Mouse (Mus musculus) adrenal gland, postnatal 4 days (tissue): Measurements from ENCODE around the gene Ddc. TPM values are rescaled to one million over a fixed set of nuclear protein-coding genes. Genes with fewer than 3 reads are reported as not detected.

Source experiments
- DNase-seq, 2 experiments: peaks; one replicate each; pipeline ENCODE4 v3.0.0; 2021 to 2022; ENCODE audit warnings: low spot score in 2 of 2, mixed read lengths in 2 of 2
- long read RNA-seq, 2 experiments: library from polyadenylated mRNA; stranded (forward); transcript quantifications; one replicate each; pipeline ENCODE4 v2.0.0; 2021
- total RNA-seq, 2 experiments: library from RNA; stranded (reverse); gene quantifications; 2 replicates each; pipeline ENCODE4 v1.2.3; 2021

Ddc gene
- 100 to 1,000 TPM; 112 to 114 TPM for total RNA-seq
- long read RNA-seq, experiment 1, transcript Ddc-202 (15 exons, 1,954 nt), result major isoform, 7 of 28 reads
- long read RNA-seq, experiment 1, partial matches to known transcripts, result 13 of 28 reads
- long read RNA-seq, experiment 1, other reads (novel, unspliced or antisense), result 5 of 28 reads
- long read RNA-seq, experiment 2, transcript Ddc-202 (15 exons, 1,954 nt), result major isoform, 12 of 21 reads
- long read RNA-seq, experiment 2, partial matches to known transcripts, result 7 of 21 reads
- long read RNA-seq, experiment 2, other reads (novel, unspliced or antisense), result 2 of 21 reads

- DNase-seq, result no peak
Measured at GRCm38 (mm10) chr11:11897645-11898357, at the start of gene Ddc. Gene Ddc (minus strand): TSS chr11:11898144.

DNA sequence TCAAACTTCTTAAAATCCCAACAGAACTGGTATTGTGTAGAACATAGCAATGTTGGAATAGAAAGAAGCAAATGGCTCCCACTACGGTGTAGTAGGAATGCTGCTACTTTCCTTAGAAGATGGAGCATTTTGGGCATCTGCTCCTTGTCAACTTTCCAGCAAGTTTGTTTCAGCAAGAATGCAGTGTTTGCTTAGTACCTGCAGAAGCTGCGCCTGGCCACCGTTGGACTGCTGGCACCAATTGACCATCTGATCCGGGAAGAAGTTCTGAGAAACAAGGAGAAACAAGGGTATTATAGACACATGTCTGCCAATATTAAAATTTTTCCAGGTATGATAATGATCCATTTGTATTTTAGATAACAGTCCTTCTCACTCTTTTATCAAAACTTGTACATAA is 47.8 kb upstream of the Ddc start:
- no peak for DNase-seq

DNA sequence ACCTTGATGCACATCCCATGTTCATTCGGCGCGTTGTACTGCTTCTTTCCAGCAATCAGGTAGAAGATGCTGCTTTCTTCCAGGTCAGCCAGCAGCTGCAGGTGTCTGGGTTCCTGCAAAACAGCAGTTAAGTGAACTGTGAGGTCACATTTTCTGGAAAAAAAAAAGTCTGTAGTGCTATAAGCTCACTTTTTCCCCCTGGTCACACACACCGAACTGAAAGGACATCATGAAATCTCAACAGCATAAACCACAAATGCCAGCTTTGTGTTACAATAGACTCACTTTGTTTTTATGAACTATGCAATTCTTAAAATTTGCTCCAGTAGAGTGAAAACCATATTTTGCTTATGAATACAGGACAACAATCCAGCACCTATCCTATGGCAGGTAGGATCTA is 46.9 kb upstream of the Ddc start:
- no peak for DNase-seq

GRCm38 (mm10) chr11:11944082-11944349 is 46.1 kb upstream of the Ddc start:
- no peak for DNase-seq

DNA sequence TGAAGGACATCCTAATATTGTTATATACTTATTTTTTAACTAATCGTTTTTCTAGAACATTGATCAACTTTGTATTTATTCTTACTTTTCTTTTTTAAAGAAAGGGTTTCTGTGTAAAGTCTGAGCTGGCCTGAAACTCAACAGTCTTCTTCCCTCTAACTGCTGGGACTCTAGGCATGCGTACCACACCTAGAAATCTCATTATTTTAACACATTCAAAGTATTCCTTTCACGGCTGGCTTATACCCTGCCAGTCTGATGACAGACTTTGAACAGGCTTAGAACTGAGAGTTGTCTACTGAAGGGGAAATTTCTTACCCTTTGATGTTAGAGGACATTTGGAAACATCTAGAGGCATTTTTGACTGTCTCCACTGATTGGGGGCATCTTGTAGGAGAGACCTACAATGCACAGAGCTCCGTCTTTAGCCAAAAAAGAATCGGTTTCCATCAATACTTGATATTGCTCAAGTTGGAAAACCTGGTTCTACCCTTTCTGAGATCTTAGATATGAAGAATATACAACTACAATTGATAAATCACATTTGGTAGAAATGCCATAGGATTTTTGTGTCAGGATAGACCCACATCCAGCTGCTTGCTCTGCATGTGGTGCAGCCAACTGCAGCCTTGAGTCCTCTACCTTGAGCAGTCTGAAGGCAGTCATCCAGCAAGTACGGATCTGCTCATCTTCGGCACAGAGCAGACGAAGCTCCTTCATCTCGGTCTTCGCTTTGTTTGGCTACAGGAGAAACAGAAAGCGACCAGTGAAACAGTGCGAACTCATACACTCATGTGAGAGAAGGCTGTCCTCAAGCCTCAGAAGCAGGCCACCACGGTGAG is 45.5 kb upstream of the Ddc start:
- DNase-seq, result no peak

DNA sequence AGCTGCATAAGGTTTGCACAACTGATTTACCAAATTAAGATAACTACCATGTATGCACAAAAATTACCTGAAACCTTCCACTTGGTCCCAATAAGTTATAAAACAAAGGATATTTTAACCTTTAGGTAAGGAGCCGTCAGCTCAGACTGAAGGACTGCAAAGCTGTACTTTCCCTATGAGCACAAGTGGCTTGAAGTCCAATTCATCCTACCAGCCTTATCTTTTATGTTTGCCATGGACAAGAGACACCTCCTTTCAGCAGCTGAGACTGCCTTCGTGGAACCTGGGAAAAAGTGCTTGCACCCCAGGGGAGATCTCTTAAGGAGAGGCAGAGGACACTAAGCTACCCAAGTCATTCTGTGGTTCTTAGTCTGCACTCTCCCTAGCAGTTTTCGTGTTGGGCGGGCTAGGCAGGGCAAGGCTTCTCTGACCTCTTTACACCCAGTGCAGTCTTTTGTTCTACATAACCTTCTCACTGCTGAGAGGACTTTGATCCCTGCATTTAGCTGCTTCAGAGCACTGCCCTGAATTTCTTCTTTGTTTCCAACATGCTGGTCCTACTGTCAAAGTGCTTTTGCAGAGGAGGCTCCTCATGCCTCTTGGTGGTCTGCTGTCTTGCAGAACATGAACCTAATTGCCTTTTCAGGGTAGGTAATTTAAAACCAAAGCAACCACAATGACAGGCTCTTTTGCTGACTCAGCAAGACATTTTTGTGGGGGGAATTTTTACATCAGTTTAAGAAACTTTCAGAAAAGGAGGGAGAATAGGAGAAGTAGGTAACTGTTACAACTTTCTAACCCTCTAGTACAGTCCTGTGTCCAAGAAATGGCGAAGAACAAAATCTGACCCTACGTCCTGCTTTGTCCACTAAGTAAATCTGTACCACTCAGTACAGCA is 44.6 kb upstream of the Ddc start:
- no peak for DNase-seq

DNA sequence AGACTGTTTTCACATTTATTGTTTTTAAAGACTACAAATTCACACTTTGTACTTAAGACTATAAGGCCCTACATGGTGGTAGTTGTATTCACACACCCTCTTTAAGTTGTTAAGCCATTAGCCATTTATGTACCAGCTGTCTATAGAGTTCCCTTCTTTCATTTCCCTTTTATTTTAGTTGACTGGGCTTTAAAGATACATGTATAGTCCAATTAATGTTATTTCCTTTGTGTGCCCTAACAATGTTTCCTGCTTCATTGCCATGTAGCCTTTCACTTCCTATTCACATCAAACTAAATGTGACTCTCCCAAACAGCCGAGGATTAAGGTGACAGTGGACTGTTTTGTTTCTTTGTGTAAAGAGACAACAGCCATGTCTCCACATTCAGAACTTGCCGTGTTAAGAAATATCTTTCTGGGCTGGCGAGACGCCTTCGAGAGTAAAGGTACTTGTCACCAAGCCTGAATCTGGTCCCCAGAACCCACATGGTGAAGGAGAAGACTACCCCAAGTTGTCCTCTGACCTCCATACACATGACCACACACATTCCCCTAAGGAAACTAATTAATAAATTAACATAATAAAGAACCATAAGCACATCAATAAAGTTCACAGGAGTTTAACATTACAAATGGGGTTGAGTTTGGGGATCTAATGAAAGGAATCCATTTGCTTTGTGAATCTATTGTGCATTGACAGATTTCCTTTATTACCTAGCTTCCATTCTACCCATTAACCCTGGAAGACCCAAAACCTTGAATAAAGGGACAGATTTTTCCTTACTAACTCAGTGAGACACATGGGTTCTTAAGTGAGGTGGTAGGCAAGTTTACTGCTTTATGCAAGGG is 43.1 kb upstream of the Ddc start:
- DNase-seq, result no peak

DNA sequence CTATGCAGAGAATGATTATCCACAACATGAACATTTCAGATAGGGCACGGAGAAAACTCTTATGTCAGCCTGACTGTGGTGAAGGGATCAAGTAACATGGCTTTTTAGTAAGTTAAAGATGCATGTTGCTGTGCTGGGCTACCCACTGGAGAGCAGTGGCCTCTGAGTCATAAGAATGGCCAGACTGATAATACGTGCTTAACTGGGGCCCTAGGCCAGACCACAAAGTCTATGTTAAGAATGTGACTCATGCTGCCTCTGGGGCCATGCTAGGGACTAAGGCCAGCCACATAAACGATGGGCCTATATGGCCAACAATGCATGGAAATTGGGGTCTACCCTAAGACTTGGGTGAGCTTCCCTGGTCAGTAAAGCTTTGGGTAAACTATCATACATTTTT is 41.7 kb upstream of the Ddc start:
- DNase-seq, result no peak

GRCm38 (mm10) chr11:11938591-11938990 is 40.6 kb upstream of the Ddc start:
- DNase-seq, result no peak

GRCm38 (mm10) chr11:11937340-11938030 is 39.5 kb upstream of the Ddc start:
- DNase-seq, result no peak

GRCm38 (mm10) chr11:11934808-11935207 is 36.9 kb upstream of the Ddc start:
- no peak for DNase-seq

GRCm38 (mm10) chr11:11932102-11932789 is 34.3 kb upstream of the Ddc start:
- DNase-seq, result no peak

DNA sequence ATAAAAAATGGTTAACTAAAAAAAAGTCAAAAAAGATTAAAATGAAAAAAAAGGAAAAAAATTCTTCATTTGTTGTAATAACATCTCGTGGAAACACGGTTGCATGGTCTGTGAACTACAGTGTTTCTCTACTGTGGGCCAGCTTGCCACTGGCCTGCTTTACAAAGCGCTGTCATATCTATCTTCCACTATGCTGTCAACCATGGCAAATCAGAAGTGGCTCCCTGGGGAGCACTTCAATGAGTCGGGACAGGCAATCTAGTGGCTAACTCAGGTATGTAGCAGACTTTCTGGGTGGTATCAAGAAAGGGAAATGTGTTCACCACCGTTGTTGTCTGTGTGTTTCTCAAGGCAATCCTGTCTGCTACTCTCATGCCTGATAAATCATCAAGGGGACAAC is 33.7 kb upstream of the Ddc start:
- no peak for DNase-seq

- DNase-seq, result no peak
Measured at GRCm38 (mm10) chr11:11930527-11930926, 32.6 kb upstream of the Ddc start.

DNA sequence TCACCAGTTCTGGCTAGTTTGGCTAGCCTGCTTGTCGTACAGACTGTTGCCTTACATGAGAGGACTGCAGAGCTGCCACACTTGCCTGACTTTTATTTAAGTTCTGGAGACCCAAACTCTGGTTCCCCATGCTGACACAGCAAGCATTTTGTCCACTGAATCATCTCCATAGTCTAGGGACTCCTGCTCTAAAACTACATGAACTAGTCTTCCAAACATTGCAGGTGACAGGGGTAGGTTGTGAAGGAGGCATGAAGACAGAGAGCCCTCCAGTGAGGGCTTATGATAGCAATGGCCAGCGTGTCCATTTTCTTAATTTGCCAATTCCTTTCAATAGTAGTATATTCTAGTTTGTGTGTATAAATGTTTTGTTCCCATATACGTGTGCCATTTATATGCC is 31.1 kb upstream of the Ddc start:
- DNase-seq, result no peak

GRCm38 (mm10) chr11:11928586-11928985 is 30.6 kb upstream of the Ddc start:
- DNase-seq, result no peak

GRCm38 (mm10) chr11:11923900-11924299 is 26.0 kb upstream of the Ddc start:
- DNase-seq, result no peak

GRCm38 (mm10) chr11:11923345-11923744 is 25.4 kb upstream of the Ddc start:
- no peak for DNase-seq

DNA sequence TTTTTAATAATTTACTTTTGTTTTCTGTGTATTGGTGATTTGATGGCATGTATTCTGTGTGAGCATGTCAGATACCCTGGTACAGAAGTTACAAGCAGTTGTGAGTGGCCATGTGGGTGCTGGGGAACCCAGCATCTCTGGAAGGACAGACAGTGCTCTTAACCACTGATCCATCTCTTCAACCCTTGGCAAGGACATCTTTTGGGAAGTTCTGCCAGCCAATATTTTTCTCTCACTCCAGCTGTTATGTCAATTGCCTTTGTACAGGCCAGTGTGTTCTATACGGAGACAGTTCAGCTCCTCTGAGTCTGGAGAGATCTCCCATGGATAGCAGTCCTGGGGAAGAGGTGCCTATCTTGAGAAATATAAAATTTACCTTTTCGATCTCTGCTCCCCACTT is 24.2 kb upstream of the Ddc start:
- no peak for DNase-seq
